Mouse (Mus musculus) C2C12 (cell line): Measurements from ENCODE around the gene Lgals9. TPM values are rescaled to one million over a fixed set of nuclear protein-coding genes. Genes with fewer than 3 reads are reported as not detected.

Experiments used
- H3K27me3 ChIP-seq: one replicate; pipeline ENCODE4 v1.6.1; 2011; ENCODE audit not compliant: control insufficient read depth, insufficient read depth, insufficient read length
- H3K36me3 ChIP-seq: one replicate; pipeline ENCODE4 v1.6.1; 2011; ENCODE audit not compliant: control insufficient read depth, insufficient read depth
- H3K4me3 ChIP-seq: one replicate; pipeline ENCODE4 v1.5.1; 2011; ENCODE audit warnings: mild to moderate bottlenecking, control low read depth; ENCODE audit not compliant: poor library complexity, insufficient read depth, severe bottlenecking
- H3K79me2 ChIP-seq: one replicate; pipeline ENCODE4 v1.6.1; 2011; ENCODE audit not compliant: control insufficient read depth, insufficient read depth
- H3K79me3 ChIP-seq: one replicate; pipeline ENCODE4 v1.6.1; 2011; ENCODE audit warnings: low read depth, control low read depth
- H3ac ChIP-seq: one replicate; pipeline ENCODE3; 2011; ENCODE audit warnings: low read depth; ENCODE audit not compliant: control insufficient read depth, insufficient read length
- CEBPB ChIP-seq: IDR thresholded peaks from one replicate; pipeline ENCODE4 v1.6.1; 2011; ENCODE audit warnings: low read depth, mild to moderate bottlenecking, control low read depth, moderate library complexity
- CTCF ChIP-seq: IDR thresholded peaks from one replicate; pipeline ENCODE4 v1.5.1; 2011; ENCODE audit not compliant: control insufficient read depth, insufficient read depth, insufficient read length
- FOSL1 ChIP-seq: IDR thresholded peaks from one replicate; pipeline ENCODE4 v1.8.0; 2011; ENCODE audit warnings: mild to moderate bottlenecking, low read length; ENCODE audit not compliant: poor library complexity, insufficient read depth, severe bottlenecking
- MAX ChIP-seq: IDR thresholded peaks from one replicate; pipeline ENCODE4 v1.6.1; 2011; ENCODE audit warnings: mild to moderate bottlenecking, control low read depth
- MYOD1 ChIP-seq: IDR thresholded peaks from one replicate; pipeline ENCODE4 v1.6.1; 2011; ENCODE audit warnings: low read depth; ENCODE audit not compliant: control insufficient read depth, insufficient read length
- MYOG ChIP-seq: IDR thresholded peaks from one replicate; pipeline ENCODE4 v1.6.1; 2011; ENCODE audit not compliant: control insufficient read depth, insufficient read length; ENCODE audit errors: extremely low read depth
- USF1 ChIP-seq: IDR thresholded peaks from one replicate; pipeline ENCODE4 v1.6.1; 2011; ENCODE audit warnings: low read depth, mild to moderate bottlenecking, control low read depth, moderate library complexity
- polyA plus RNA-seq: library from polyadenylated mRNA; unstranded; fragments of >200 nt; fragmentation: generic; extraction: Trizol; gene quantifications from one replicate; pipeline ENCODE4 v1.2.1, GENCODE M21; 2012; ENCODE audit warnings: missing spikeins

Lgals9 gene
- polyA plus RNA-seq, 1 experiment, result 22.7 TPM

GRCm38 (mm10) chr11:78986311-78987002, 1.7 kb upstream of the Lgals9 start:
- Histone ChIP-seq H3ac (no peak overlapping the region), H3K36me3 (no peaks in the 10 kb centered on the region), H3K27me3 (no peaks in the 10 kb centered on the region), H3K79me3 (no peaks in the 10 kb centered on the region), H3K4me3 (no peak overlapping the region), H3K79me2 (no peaks in the 10 kb centered on the region)
- no peak for TF ChIP-seq CEBPB
- no peak for TF ChIP-seq MYOD1
- no peak for TF ChIP-seq MYOG
- no peak for TF ChIP-seq CTCF
- TF ChIP-seq MAX, result no peak
- TF ChIP-seq USF1, result no peak
- no peak for TF ChIP-seq FOSL1

- H3K79me3 ChIP-seq, result no peaks in the 10 kb centered on the region
- TF ChIP-seq FOSL1, result no peak
- TF ChIP-seq CEBPB, result no peak
- no peak for TF ChIP-seq MAX
- no peak for TF ChIP-seq USF1
- no peak for TF ChIP-seq MYOG
- TF ChIP-seq MYOD1, result no peak
- no peak for TF ChIP-seq CTCF
- H3K79me2 ChIP-seq, result no peaks in the 10 kb centered on the region
- no peak overlapping the region for H3K4me3 ChIP-seq
- H3K27me3 ChIP-seq, result no peaks in the 10 kb centered on the region
- no peaks in the 10 kb centered on the region for H3K36me3 ChIP-seq
- no peak overlapping the region for H3ac ChIP-seq
Observed at GRCm38 (mm10) chr11:78985505-78985904, 759 bp upstream of the Lgals9 start.

- Histone ChIP-seq H3K79me3 (no peaks in the 10 kb centered on the region), H3K4me3 (no peak overlapping the region), H3ac (no peak overlapping the region), H3K36me3 (no peaks in the 10 kb centered on the region), H3K79me2 (no peaks in the 10 kb centered on the region), H3K27me3 (no peaks in the 10 kb centered on the region)
- TF ChIP-seq FOSL1, result no peak
- no peak for TF ChIP-seq CEBPB
- no peak for TF ChIP-seq USF1
- no peak for TF ChIP-seq MYOD1
- no peak for TF ChIP-seq CTCF
- no peak for TF ChIP-seq MYOG
- no peak for TF ChIP-seq MAX
Observed at GRCm38 (mm10) chr11:78983539-78983938, 1.2 kb downstream of the Lgals9 start.

GRCm38 (mm10) chr11:78982513-78983291, 2.0 kb downstream of the Lgals9 start:
- Histone ChIP-seq H3K79me3 (no peaks in the 10 kb centered on the region), H3K4me3 (no peak overlapping the region), H3K36me3 (no peaks in the 10 kb centered on the region), H3K79me2 (no peaks in the 10 kb centered on the region), H3K27me3 (no peaks in the 10 kb centered on the region), H3ac (no peak overlapping the region)
- TF ChIP-seq CTCF, result no peak
- TF ChIP-seq USF1, result no peak
- TF ChIP-seq MYOD1, result no peak
- TF ChIP-seq FOSL1, result no peak
- TF ChIP-seq MAX, result no peak
- no peak for TF ChIP-seq MYOG
- TF ChIP-seq CEBPB, result no peak

GRCm38 (mm10) chr11:78982042-78982441, 2.7 kb downstream of the Lgals9 start:
- Histone ChIP-seq H3K4me3 (no peak overlapping the region), H3K27me3 (no peaks in the 10 kb centered on the region), H3K36me3 (no peaks in the 10 kb centered on the region), H3K79me3 (no peaks in the 10 kb centered on the region), H3ac (no peak overlapping the region), H3K79me2 (no peaks in the 10 kb centered on the region)
- no peak for TF ChIP-seq CTCF
- no peak for TF ChIP-seq MYOG
- no peak for TF ChIP-seq FOSL1
- TF ChIP-seq CEBPB, result no peak
- TF ChIP-seq MYOD1, result no peak
